Mouse (Mus musculus) large intestine, adult 2 months (tissue): Measurements from ENCODE around the gene Prkag2. TPM values are rescaled to one million over a fixed set of nuclear protein-coding genes. Genes with fewer than 3 reads are reported as not detected.

Experiments
- DNase-seq: peaks from one replicate; pipeline ENCODE4 v3.0.0-alpha.2; 2012; ENCODE audit warnings: low read depth, low spot score
- WGBS: fragments of 180-500 bp; shearing (Covaris S2); methylation state at CpG from one replicate; pipeline ENCODE4 v1.1.7; 2018; 5-methylcytosine and 5-hydroxymethylcytosine counted together
- polyA plus RNA-seq: library from polyadenylated mRNA; depleted of rRNA; stranded (reverse); fragments of >200 nt; gene quantifications from 2 replicates; pipeline ENCODE4 v1.2.3, GENCODE M21; 2012; rRNA removed

Prkag2 gene
- 21.1 and 29.9 TPM in 2 replicates for polyA plus RNA-seq

DNA sequence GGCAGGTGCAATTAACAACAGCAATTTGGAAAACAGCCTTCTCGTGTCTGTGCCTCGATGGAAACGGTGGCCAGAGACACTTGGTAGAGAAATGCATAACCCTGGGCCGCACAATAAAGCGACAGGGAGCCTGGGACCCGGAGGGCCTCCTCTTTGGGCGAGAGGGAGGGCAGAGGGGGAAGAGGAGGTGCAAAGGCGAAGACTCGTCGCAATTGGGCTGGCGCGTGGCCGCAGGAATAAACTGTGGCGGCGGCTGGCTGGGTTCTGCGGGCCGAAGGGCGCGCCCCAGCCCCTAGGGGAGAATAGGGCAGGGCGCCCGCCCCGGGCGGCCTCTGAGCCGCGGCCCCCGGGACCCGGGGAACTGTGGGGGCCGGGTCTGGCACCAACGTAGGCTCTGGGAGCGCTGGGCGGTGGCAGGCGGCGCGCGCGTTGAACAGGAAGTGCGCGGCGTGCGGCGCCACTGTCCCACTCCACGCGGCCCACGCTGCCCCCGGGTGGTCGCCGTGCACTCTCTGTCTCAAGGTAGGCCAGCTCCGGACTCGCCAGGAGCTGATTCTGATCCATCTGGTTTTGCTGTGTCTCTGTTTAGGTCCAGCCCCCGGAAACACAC is at the start of gene Prkag2:
Prkag2 (minus strand) TSS at position 127 of the 610 bp plus-strand sequence.
- no peak for DNase-seq
- under 1% methylated on average over 50 of the region's 50 CpGs for WGBS

DNA sequence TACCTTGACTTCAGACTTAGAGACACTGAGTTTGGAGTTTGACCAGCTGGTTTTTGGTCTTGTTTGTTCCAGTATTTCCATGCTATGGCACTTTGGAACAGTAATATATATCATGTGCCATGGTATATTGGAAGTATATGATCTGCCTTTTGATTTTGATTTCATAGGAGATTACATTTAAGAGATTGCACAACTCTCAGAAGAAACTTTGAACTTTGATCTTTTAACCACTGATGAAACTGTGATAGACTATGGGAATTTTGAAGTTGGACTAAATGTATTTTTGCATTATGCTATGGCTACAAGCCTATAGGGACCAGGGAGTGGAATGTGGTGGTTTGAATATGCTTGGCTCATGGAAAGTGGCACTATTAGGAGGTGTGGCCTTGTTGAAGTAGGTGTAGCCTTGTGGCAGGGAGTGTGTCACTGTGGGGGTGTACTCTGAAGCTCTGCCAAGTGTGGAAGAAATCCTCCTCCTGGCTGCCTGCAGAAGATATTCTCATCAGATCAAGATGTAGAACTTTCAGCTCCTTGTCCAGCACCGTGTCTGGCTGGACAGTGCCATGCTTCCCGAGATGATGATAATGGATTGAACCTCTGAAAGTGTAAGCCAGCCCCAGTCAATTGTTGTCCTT is 49.0 kb upstream of the Prkag2 start:
- no peak for DNase-seq
- 73% methylated on average over 2 of the region's 2 CpGs for WGBS

DNA sequence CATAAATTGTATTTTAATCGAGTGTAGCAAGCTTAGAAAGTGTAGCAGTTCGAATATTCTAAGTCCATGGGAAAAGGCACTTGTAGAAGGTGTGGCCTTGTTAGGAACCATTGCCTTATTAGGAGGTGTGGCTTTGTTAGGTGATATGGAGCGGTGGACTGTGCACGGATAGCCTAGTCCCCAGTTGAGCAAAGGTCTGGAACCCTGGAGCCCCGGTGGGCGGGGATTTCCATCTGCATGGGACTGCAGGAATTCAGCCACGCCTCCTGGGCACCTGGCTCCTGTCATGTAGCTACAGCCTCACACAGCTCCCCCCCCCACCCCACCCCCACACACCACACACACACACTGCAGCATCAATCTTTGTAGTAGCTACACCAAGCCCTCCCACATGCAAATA is 46.3 kb upstream of the Prkag2 start:
- WGBS = 60% methylated on average over 7 of the region's 7 CpGs
- no peak for DNase-seq

DNA sequence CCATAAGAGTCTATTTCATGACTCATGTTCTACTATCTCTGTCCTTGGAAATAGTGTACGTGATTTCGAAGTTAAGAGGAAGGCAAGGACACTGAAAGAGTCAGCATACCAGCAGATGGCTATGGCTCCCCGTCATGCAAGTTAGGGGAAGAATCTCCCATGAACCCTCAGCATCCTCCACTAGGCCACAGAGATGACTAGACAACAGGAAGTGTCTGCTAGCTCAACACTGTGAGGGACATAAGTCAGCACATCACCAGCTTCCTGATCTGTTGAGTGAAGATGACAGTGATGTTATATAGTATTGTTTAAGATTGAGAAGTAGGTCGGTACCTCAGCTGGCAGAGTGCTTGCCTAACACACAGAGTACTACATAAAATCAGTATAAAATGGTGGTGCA is 27.4 kb upstream of the Prkag2 start:
- WGBS = 82% methylated on average over 4 of the region's 4 CpGs

DNA sequence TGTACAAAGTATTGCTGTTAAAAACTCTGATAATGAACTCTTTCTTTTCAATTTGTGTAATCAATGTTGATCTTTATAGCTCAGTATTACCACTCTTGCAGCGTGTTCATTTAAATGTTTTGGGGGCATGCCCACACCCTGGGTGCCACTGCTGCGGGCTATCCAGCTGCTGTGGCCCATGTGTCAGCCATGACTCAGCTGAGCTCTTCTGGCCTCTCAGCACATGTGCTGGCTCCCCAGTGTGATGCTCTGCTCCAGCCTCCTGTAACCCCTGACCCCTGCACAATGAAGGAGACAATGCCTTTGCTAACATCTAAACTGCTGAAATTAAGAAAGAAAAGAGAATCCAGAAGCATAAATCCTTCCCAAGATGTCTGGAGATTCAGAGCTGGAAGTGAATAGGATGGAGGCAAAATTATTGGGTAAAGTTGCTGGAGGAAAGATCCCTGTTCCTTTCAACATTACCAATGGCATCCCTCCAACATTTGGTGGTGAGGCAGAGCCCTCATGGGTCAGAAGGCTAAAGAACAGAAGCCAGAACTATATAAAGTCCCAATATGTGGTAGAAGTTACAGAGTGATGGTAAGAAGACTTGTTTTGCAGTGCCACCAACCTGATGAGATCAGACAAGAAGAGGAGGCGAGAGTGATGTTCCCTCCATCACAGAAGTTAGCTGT is 25.6 kb upstream of the Prkag2 start:
- no peak for DNase-seq
- 74% methylated on average over 3 of the region's 3 CpGs for WGBS

More for the DNA sequence above, 27.4 kb upstream of the Prkag2 start:
- no peak for DNase-seq

DNA sequence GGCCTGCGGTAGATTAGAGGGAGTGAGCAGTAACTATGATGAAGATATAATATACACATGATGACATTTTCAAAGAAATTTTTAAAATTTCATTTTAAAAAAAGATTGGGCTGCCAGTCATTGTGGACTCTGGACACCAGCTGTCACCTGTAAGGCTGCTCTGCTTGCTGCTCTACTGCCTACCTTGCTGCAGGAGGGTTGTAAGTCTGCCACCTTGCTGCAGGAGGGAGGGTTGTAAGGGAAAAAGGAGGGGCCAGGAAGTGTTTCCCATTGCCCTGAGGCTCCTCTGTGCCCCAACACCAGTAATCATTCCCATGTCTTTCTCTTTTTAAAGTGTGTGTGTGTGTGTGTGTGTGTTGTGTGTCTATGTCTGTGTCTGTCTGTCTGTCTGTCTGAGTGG is 22.1 kb upstream of the Prkag2 start:
- no peak for DNase-seq
- WGBS = 83% methylated on average over 1 of the region's 1 CpGs

DNA sequence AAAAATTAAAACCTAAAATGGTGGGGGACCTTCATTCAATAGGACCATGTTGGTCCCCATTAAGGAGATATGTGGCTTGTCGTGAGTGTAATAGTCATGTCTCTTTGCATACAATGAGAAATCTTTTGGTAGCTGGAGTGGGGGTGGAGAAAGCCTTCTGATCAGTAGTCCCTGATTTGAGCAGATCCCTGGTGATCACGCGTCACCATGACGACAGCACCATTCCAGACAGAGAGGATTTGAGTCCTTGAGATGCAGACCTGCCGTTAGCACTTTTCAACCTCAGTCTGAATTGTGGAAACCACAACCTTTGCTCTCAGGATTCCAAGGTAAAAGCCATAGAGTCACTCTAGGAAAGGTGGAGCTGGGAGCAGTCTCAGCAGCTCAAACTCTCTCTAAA is 18.7 kb upstream of the Prkag2 start:
- no peak for DNase-seq

DNA sequence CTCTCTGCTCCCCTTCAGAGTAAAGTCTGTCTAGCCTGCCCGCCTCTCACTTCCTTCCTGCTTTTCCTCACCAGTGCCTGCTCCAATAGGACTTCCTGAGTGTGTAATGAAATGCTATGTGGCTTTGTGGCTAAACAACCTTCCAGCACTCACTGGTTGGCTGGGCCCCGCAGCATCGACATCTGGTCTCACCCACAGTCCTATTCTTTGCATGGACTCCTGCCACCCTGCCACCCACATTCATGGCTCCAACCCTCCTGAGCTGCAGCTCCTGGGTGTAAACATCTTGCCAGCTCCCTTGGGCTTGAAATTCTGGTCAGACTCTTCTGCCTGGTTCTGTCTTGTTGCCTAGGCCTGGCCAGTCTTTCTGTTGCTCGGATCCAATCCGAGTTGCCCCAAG is 15.6 kb upstream of the Prkag2 start:
- no peak for DNase-seq
- WGBS = 62% methylated on average over 5 of the region's 5 CpGs

More for the DNA sequence above, 18.7 kb upstream of the Prkag2 start:
- WGBS = 86% methylated on average over 5 of the region's 5 CpGs

DNA sequence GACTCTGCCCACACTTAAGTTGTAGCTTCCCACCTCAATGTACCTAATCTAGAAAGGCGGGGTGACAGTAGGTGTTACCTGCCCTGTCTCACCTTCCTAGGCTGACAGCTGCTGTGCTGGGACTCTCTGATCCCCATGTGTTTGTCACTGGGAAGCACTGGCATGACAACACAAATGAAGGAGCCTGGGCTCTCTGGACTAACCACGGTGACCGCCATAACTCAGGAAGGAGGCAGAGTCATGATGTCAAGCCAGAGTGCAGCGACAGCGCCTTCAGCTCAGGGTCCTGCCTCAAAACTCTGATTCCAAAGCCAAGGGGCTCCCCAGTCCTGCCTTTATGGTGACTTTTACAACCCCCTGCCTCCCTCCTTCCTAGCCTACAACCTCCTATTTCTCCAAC is 14.8 kb upstream of the Prkag2 start:
- DNase-seq = no peak
- 60% methylated on average over 5 of the region's 5 CpGs for WGBS

DNA sequence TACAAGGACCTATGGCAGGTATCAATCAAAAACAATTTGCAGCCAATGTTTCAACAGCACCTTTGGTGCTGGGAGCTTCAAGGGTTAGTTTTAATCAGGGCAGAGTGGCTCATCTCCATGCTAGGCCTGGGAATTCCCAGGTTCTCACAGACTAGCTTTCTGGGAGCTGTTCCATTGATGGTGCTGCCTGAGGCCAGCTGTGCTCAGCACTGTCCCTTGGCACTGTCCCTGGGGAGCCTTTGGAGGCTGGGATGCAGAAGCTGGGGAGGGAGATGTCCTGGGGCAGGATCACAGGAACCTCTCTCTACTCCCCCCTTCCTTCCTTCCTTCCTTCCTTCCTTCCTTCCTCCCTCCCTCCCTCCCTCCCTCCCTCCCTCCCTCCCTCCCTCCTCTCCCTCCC is 13.7 kb upstream of the Prkag2 start:
- no peak for DNase-seq

DNA sequence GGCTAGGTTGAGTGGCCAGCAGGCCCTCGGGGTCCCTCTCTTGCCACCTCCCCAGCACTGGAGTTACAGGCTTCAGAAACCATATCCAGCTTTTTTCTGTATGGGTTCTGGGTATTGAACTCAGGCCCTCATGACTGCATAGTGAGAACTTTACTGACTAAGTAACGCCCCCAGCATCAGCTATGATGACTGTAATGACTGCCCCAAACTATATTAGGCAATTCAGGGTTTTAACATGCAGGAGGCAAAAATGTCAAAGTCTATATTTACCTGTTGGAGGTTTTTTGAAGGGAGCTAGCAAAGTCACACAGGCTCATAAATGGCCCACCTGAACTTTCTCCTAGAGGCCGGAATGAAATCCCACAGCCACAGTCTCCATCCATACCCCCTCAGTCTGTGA is 9.9 kb upstream of the Prkag2 start:
- no peak for DNase-seq
- WGBS = 79% methylated on average over 3 of the region's 3 CpGs

DNA sequence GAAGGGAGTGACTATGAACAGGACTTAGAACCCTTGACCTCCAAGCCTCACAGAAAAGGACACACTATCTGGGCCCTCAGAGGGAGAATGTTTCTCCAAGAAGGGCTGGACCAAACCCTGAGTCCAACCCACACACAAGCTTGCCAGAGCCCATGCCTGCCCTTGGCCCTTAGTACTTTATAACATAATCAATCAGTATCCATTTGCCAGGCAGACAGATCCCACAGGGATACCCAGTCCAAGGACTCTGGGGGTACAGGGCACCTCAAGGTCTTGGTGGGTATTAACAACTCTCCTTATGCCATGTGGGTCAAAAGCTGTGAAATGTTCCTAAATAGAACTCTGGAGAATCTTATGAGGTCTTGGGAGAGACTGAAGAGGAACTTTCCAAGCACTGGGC is 5.3 kb upstream of the Prkag2 start:
- DNase-seq = no peak

DNA sequence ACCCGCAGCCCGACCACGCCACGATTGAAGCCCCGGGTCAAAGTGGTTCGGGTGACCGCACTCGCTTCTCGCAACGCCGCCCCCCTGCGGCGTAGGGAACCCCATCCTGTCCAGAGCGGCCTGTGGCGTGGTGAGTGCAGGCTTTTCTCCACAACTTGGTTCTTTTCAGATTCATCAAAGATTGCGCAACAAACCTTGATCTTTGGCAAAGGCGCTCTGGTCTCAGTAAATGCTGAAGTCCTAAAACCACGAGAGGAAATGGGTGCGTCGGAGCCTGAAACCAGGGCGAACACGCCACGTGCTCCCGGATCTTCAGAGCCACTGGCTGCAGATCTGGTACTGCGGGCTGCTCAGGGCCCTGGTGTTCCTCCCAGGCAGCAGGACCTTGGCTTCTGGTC is 683 bp upstream of the Prkag2 start:
- no peak for DNase-seq
- WGBS = under 1% methylated on average over 25 of the region's 25 CpGs

DNA sequence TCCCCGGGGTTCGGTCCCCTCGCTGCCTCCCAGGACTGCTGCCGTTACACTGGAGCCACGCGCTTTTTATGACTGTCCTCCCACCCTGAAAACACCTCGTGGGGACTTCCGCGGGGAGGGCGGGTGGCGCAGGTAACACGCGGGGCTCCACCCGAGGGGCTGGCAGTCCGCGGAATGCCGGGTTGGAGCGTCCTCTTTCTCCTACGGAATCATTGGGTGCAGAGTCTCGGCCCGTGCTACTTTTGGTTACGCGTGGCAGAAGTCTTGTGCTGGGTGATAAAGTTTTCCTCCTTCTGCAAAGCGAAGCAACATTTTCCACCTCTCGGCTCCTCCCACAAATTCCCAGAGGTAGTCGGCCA is 306 bp downstream of the Prkag2 start:
- no peak for DNase-seq
- WGBS = under 1% methylated on average over 26 of the region's 26 CpGs

DNA sequence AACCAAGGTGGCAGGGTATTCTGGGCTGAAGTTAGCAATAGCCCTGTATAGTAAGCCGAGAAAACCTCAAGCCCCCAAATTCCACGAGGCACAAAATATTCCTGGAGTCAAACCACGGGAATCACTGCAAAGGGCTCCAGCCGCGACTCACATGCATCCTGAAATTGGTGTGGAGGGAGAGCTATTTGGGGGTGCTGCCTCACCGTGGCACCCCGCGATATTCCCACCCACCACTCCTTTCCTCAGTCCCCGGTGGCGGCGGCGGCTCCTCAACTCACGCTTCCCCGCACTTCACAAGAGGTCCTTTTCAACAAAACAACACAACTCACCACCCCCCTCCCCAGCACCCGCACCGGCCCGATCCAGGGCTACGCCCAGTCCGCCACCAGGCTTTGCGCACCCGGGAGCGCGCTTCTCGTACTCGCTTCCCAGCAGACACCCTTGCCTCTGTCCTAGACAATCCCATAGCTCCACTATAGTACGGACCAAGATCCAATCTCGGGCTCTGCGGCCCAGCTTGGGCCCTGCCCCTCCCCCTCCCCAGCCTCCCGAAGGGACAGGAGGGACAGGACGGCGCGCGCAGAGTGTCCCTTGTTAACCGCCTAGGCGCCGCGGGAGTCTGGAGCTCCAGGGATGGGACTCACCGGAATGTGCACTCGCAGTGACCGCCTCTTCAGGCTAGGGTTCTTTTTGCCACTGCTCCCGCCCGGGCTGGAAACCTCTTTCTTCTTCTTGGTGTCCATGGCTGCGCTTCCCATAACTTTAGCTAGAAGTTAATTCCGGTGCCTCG is 880 bp downstream of the Prkag2 start:
- WGBS = under 1% methylated on average over 45 of the region's 45 CpGs
- no peak for DNase-seq

DNA sequence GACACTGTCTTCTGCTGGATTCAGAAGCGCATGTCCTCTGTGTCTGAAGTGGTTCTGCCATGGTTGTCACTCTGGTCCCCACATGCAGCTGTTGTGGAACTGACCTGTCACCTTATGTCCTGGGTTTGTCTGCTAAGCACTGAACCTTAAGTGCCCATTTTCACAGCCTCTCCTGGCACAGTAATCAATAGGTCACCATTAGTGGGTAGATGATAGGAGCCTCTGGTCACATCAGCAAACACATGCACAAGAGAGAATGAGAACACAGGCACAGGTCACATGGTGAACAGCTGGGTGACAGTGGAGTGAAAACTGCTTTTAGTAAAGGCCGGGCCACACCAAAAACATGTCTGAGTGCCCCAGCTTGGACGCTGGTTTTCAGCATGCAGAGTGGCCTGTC is 2.6 kb downstream of the Prkag2 start:
- 54% methylated on average over 3 of the region's 3 CpGs for WGBS
- no peak for DNase-seq

DNA sequence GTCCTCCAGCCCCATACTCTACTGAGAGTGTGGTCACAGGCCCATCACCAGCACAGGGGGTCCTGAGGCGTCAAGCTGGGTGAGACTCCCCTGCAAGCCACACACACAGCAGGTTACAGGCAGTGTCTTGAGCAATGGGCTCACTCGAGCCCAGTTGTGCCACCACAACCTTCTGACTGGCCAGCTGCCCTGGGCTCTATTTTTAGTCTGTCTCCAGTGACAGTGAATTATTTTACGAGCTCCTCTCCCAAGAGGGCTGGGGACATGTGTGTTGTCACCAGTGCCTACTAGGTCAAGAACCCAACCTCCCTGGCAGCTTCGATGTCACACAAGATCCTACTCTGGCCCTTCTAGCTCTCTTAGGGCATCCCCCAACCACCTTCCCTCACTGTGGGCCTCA is 4.0 kb downstream of the Prkag2 start:
- 62% methylated on average over 4 of the region's 4 CpGs for WGBS
- no peak for DNase-seq

DNA sequence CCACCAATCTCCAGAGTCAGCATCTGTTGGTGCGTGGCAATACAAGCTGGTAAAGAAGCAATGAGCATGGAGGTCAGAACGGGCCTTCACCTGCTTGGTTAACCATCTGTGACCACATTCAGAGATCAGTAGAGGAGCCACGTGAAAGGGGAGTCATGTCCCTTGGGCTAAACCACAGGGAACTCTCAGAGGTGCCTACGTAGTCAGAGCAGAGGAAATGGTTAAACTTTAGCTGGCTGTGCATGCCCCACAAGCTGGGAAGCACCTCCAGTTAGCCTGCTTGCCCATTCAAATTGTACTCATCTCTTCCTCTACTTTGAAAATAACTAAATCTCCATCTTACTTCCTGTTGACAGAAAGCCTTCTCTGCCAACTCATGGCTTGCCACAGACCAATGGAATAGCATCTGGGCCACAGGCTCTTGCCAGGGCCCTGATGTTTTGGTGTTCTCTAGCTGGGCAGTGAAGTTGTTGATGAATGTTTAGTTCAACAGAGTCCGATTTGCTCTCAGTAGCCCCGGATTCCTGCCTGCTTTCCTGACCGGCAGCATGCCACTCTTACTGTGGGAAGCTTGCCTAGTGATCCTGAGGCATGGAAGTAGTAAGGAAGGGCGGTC is 7.7 kb downstream of the Prkag2 start:
- 78% methylated on average over 8 of the region's 8 CpGs for WGBS
- no peak for DNase-seq

DNA sequence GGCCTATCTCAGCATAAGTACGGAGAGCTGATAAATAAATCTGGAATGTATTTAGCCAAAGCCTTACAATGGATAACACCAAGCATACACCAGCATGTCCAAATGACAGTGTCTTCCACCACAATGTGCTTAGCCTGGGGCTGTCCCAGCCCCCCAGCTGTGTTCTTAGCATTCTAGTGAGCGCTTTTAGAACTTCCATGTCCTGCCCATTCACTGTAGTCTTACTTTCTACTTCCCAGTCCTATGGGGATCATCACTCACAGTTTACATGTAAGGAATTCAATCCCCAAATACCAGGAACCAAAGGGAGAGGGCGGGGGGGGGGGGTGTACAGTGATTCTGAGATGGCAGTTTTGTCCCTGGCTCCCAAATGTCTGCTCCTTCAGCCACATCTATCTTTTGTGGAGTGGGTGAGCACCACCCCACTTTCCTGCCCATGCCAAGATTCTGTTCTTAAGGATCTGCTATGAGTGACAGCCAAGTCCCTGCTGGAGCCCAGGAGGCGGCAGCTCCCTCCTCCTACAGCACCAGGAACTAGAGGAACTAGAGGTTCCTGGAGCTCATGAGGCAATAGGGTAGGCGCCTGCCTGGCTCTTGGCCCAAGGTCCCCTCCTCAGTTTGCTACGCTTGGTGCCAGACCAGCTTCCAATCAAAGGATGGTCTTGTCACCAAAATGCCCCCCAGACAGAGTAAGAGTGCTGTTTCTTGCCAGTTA is 11.0 kb downstream of the Prkag2 start:
- 85% methylated on average over 6 of the region's 6 CpGs for WGBS
- DNase-seq = no peak

DNA sequence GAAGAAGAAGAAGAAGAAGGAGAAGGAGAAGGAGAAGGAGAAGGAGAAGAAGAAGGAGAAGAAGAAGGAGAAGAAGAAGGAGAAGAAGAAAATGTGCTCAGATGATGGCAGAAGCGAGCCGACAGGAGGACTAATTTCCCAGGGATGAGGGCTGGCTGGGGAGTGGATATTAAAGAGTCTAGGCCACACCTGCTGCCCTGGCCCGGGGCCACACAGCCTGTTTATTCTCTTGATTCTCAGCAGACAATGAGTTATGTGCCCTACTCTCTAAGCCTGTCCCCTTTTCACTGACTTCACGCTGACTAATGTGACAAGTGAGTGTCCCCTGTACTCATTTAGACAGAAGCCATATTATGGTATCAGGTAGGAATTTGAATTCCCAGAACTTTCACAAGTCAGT is 11.8 kb downstream of the Prkag2 start:
- DNase-seq = no peak
- WGBS = 23% methylated on average over 4 of the region's 4 CpGs
